Mouse (Mus musculus) heart, embryonic 14.5 days (tissue): ENCODE results near the gene Fuca1. TPM values are rescaled to one million over a fixed set of nuclear protein-coding genes. Genes with fewer than 3 reads are reported as not detected.

Experiments
- ATAC-seq: fragments of 200-750 bp; cut with Nextera tagmentation; 2 replicates; pipeline ENCODE4 v1.8.0; 2017; ENCODE audit warnings: low read depth, moderate TSS enrichment; ENCODE audit not compliant: insufficient number of reproducible peaks, insufficient read depth, low FRiP score
- H3K27ac ChIP-seq, 2 experiments: fragments of 200-500 bp in 1 of 2; fragments of 300-500 bp in 1 of 2; sonication (generic) in 1 of 2; replicated peaks in 1 of 2; 2 replicates each; pipeline ENCODE4 v1.5.1; 2012 to 2014; ENCODE audit warnings: low read depth in 2 of 2, low read length in 2 of 2, control low read depth in 1 of 2, mild to moderate bottlenecking in 1 of 2, mixed read lengths in 1 of 2; ENCODE audit not compliant: control insufficient read depth in 1 of 2, insufficient read depth in 1 of 2
- H3K27me3 ChIP-seq: fragments of 300-500 bp; sonication (generic); 2 replicates; pipeline ENCODE4 v1.6.1; 2014; ENCODE audit warnings: mild to moderate bottlenecking, low read length, control low read depth; ENCODE audit not compliant: control insufficient read depth, insufficient read depth
- H3K36me3 ChIP-seq: fragments of 300-500 bp; sonication (generic); 2 replicates; pipeline ENCODE4 v1.6.1; 2014; ENCODE audit warnings: mild to moderate bottlenecking, control low read depth, low read length, mixed read lengths; ENCODE audit not compliant: control insufficient read depth, insufficient read depth
- H3K4me1 ChIP-seq, 2 experiments: fragments of 200-500 bp in 1 of 2; fragments of 300-500 bp in 1 of 2; sonication (generic) in 1 of 2; 2 replicates each; pipeline ENCODE4 v1.6.1; 2012 to 2014; ENCODE audit warnings: low read length in 2 of 2, control low read depth in 1 of 2, mixed read lengths in 1 of 2; ENCODE audit not compliant: control insufficient read depth in 2 of 2, insufficient read depth in 2 of 2
- H3K4me2 ChIP-seq: fragments of 300-500 bp; sonication (generic); 2 replicates; pipeline ENCODE4 v1.6.1; 2014; ENCODE audit warnings: mild to moderate bottlenecking, low read length
- H3K4me3 ChIP-seq, 2 experiments: fragments of 200-500 bp in 1 of 2; fragments of 300-500 bp in 1 of 2; sonication (generic) in 1 of 2; 2 replicates each; pipeline ENCODE4 v1.5.1; 2012 to 2014; ENCODE audit warnings: low read length in 2 of 2, mild to moderate bottlenecking in 2 of 2, control low read depth in 1 of 2, low read depth in 1 of 2, moderate library complexity in 1 of 2; ENCODE audit not compliant: control insufficient read depth in 1 of 2, insufficient read depth in 1 of 2
- H3K9ac ChIP-seq: fragments of 300-500 bp; sonication (generic); 2 replicates; pipeline ENCODE4 v1.6.1; 2014; ENCODE audit warnings: mild to moderate bottlenecking, low read length
- H3K9me3 ChIP-seq: fragments of 300-500 bp; sonication (generic); 2 replicates; pipeline ENCODE4 v1.6.1; 2016; ENCODE audit warnings: low read length, control low read depth; ENCODE audit not compliant: control insufficient read depth
- WGBS: fragments of 180-500 bp; shearing (Covaris S2); extraction: QIAGEN DNeasy Blood & Tissue Kit; methylation state at CpG from one replicate; pipeline ENCODE4 v1.1.7; 2014; 5-methylcytosine and 5-hydroxymethylcytosine counted together
- polyA plus RNA-seq: library from polyadenylated mRNA; unstranded; fragments of >200 nt; fragmentation: Nextera tagmentation; extraction: Ambion mirVana; gene quantifications from 2 replicates; pipeline ENCODE4 v1.2.1, GENCODE M21; 2014

Fuca1 gene
- polyA plus RNA-seq, 1 experiment from 2014 or later: 63.0 TPM

DNA sequence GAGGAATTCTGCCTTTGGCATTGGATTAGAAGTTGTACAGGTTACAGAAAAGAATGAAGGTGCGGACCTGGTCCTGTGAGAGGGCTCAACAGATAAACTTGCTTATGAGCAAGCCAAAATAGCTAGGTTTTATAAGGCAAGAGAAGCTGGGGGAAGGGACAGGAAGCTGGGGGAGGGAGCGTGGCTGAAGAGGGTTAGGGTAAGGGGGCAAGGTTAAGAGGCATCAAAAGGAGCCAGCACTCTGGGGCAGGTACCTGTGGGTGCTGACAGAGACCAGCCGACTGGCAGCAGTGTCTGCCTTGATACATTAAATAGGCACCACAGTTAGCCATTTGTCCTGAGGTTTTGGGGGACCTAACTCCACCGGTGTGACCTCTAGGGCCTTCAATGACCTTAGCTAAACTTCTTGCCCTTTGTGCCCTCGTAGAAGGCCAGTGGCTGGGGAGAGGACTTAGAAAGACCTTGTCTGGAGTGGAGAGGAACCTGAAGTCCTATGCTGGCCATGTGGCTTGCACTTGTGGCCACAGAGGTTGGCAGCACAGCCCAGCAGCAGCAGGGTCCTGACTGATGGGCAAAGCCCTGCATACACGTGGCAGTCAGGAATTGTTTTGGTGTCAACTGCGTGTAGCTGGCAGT, 36.5 kb upstream of the Fuca1 start:
- H3K36me3 ChIP-seq: no peaks in the 10 kb centered on the region
- H3K9ac ChIP-seq: no peak overlapping the region
- H3K4me1 ChIP-seq: peaks cover 9 to 11% of the 10 kb centered on the region in 2 experiments; a peak in 3 of 4 replicates
- 59% methylated on average over 7 of the region's 7 CpGs for WGBS
- H3K4me2 ChIP-seq: no peak overlapping the region
- ATAC-seq: no peak
- no peak overlapping the region for H3K4me3 ChIP-seq
- no peak overlapping the region for H3K27ac ChIP-seq
- no peaks in the 10 kb centered on the region for H3K27me3 ChIP-seq
- H3K9me3 ChIP-seq: no peaks in the 10 kb centered on the region

DNA sequence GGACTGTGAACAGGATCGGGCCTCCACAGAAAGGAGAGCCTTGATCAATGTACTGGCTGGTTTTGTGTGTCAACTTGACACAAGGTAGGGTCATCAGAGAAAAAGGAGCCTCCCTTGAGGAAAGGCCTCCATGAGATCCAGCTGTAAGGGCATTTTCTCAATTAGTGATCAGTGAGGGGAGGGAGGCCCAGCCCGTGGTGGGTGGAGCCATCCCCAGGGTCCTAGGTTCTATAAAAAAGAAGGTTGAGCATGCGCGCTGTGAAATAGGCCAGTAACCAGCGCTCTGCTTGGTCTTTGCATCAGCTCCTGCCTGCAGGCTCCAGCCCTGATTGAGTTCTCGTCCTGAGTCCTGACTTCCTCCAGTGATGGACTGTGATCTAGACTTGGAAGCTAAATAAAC, 36.0 kb upstream of the Fuca1 start:
- ATAC-seq: no peak
- H3K27me3 ChIP-seq: no peaks in the 10 kb centered on the region
- no peak overlapping the region for H3K4me2 ChIP-seq
- 76% methylated on average over 6 of the region's 6 CpGs for WGBS
- peaks cover 9 to 11% of the 10 kb centered on the region in 2 experiments; a peak in 3 of 4 replicates for H3K4me1 ChIP-seq
- no peak overlapping the region for H3K9ac ChIP-seq
- no peaks in the 10 kb centered on the region for H3K36me3 ChIP-seq
- no peak overlapping the region for H3K4me3 ChIP-seq
- no peak overlapping the region for H3K27ac ChIP-seq
- no peaks in the 10 kb centered on the region for H3K9me3 ChIP-seq

DNA sequence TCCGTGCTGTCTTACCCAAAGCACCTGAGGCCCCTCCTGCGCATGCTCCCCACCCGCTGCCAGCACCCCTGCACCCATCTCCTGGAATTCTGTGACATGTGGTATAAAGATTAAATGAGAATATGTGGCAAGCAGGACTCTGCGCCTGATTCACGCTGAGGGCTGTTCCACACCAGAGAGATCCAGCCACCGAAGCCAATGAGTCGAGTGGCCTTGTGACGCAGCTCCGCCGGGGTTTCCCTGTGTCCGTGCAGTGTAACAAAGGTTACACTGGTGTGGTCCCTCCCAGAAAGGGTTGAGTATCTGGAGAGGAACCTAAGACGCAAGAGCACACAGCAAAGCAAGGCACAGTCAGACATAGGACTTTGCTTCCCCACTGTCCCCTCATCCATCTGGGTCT, 34.9 kb upstream of the Fuca1 start:
- Histone ChIP-seq H3K27ac (no peak overlapping the region), H3K4me1 (peaks cover 9 to 11% of the 10 kb centered on the region in 2 experiments; a peak in 3 of 4 replicates), H3K4me3 (no peak overlapping the region), H3K4me2 (no peak overlapping the region), H3K9ac (no peak overlapping the region), H3K36me3 (no peaks in the 10 kb centered on the region), H3K9me3 (no peaks in the 10 kb centered on the region), H3K27me3 (no peaks in the 10 kb centered on the region)
- 83% methylated on average over 12 of the region's 12 CpGs for WGBS
- ATAC-seq: no peak

DNA sequence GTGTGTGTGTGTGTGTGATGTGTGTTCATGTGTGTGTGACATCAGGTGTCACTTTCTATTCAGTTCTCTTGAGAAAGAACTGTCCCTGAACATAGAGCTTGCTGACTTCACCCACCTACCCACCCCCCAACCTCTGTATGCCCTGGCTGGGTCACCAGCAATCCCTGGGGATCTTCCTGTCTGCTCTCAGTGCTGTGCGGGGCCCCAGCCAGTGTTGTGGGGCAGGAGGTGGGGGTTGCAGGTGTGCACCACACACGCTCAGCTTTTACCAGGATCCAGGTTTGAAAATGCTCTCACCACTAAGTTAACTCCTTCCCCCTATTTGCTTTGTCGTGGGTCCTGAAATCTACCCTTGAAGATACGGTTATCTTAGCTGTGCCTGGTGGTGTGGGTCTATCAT, 34.4 kb upstream of the Fuca1 start:
- Histone ChIP-seq H3K27me3 (no peaks in the 10 kb centered on the region), H3K4me2 (no peak overlapping the region), H3K4me3 (no peak overlapping the region), H3K36me3 (no peaks in the 10 kb centered on the region), H3K9me3 (no peaks in the 10 kb centered on the region), H3K9ac (no peak overlapping the region), H3K27ac (no peak overlapping the region), H3K4me1 (peaks cover 9 to 11% of the 10 kb centered on the region in 2 experiments; a peak in 3 of 4 replicates)
- WGBS: 70% methylated on average over 4 of the region's 4 CpGs
- ATAC-seq: no peak

DNA sequence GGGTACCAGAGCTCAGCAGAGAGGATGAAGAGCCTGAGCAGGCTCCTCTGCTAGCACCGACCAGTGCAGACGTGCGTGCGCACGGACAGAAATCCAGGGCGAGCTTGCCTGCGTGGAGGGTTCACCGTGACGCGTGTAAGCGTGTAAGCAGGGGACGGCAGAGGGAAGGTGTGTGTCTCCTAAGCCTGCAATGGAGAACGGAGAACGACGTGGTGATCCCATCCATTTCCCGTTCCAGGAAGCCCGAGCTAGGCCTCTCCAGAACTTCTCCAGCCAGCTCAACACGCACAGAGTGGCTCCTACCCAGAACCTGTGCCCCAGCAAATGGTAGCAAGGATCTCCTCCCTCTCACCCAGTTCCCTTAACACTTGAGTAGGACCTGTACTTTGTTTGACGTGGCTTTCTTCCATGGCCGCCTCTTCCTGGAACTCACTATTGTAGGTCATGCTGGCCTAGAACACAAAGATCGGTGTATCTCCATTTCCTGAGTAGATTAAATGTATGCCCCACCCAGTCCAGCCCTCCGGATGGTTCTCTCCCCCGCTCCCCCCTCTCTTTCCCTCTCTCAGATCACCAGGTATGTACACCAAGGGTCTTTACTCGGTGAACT, 32.0 kb upstream of the Fuca1 start:
- H3K4me1 ChIP-seq: peaks cover 5 to 6% of the 10 kb centered on the region in 2 experiments; a peak in 3 of 4 replicates

DNA sequence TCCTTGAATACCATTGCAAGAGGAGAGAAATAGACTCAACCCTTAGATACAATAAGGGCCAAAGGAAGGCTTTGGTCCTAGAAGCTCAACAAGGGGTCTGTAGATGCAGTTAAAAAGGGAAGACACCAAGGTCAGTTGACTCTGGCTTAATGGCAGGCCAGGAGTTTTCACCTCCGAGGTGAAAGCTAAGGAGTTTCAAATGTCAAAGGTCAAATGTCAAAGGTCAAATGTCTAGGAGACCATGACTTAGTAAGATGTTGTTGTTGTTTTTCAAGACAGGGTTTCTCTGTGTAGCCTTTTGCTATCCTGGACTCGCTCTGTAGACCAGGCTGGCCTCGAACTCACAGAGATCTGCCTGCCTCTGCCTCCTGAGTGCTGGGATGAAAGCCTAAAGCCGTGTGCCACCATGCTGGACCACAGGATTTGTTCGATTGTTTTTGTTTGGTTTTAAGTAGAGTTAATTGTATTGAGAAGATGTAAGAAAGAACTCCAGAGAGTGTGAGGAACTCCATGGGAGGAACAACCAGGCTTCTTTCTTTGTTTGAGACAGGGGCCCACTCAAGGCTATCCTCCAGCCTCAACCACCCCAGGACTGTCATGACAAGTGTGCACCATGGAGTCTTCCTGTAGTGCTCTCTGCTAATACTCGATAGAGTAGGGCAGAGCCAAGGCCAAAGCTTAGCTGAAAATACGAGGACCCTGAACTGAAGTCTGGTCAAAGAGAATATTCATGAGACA, 31.2 kb upstream of the Fuca1 start:
- Histone ChIP-seq H3K9ac (no peak overlapping the region), H3K9me3 (no peaks in the 10 kb centered on the region), H3K4me1 (peaks cover 0 to under 1% of the 10 kb centered on the region in 2 experiments; a peak in 2 of 4 replicates), H3K27ac (no peak overlapping the region), H3K27me3 (no peaks in the 10 kb centered on the region), H3K36me3 (no peaks in the 10 kb centered on the region), H3K4me2 (no peak overlapping the region), H3K4me3 (no peak overlapping the region)
- WGBS: 73% methylated on average over 7 of the region's 7 CpGs
- no peak for ATAC-seq

More for the DNA sequence above, 32.0 kb upstream of the Fuca1 start:
- Histone ChIP-seq H3K27me3 (no peaks in the 10 kb centered on the region), H3K9ac (no peak overlapping the region), H3K27ac (no peak overlapping the region), H3K36me3 (no peaks in the 10 kb centered on the region), H3K9me3 (no peaks in the 10 kb centered on the region), H3K4me2 (no peak overlapping the region), H3K4me3 (no peak overlapping the region)
- WGBS: 83% methylated on average over 24 of the region's 24 CpGs
- ATAC-seq: no peak

DNA sequence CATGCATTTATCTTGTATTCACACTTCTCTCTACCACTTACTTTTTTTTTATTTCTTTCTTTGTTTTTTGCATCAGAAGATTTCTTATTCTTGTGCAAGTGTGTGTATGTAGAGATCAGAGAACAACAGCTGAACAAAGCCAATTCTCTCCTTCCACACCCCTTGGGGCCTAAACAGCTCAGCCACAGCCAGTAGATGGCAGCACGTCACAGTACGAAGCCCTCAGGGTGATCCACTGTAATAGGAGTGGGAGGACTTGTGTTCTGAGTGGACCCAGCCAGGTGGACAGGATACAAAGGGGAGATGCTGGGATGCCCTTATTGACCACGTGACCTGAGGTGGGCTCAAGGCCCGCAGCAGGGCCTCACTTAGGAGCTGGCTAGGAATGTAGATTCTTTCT, 30.7 kb upstream of the Fuca1 start:
- H3K36me3 ChIP-seq: no peaks in the 10 kb centered on the region
- H3K27me3 ChIP-seq: no peaks in the 10 kb centered on the region
- 5% methylated on average over 4 of the region's 4 CpGs for WGBS
- H3K9ac ChIP-seq: no peak overlapping the region
- no peak overlapping the region for H3K4me3 ChIP-seq
- no peak overlapping the region for H3K27ac ChIP-seq
- H3K4me2 ChIP-seq: no peak overlapping the region
- no peaks in the 10 kb centered on the region; a peak in 1 of 4 replicates for H3K4me1 ChIP-seq
- H3K9me3 ChIP-seq: no peaks in the 10 kb centered on the region
- ATAC-seq: peak; percentile 73; the same call in 1 of the 2 replicates
